Mouse (Mus musculus): ENCODE results near the gene Zfp825.
A peak's percentile ranks its signal among the peaks of the same experiment; 100 is the strongest.
"Not testable (repeated sequence)": the region's sequence is repeated elsewhere in the genome, so short reads cannot be mapped to it uniquely, and the experiment has no call there.

Zfp825 gene

DNA sequence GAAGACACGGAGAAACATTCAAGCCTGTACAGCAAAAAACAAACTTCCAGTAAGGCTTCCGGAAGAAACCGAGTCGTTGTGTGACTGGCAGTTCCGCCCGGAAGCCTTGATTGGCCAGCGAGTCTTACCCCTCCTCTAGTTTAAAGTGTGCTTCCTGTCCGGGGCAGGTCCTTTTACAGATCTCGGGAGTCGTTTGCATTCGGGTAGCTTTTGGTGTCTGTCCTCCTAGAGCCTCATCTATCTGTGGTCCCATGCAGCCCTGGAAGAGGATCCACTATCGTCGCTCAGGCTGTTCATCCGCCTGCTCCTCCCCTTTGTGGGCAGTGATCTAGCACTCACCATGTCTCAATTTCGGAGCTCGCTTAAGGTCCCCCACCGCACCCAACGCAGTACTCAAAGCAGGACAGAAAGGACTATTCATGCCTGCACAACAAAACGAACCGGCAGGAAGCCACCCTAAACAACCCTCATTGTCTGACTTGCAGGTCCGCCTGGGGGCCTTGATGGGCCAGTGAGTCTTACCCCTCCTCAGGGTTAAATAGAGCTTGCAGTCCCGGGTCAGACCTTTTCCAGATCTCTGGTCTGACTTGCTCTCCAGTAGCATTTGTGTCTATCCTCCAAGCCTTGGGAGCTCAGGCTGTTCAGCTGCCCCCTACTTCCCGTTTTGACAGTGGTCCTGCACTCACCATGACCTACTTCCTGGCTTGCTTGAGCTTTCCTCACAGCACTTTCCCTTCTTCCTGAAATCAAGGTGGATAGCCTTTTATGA, at the start of gene Zfp825:
Gene Zfp825, minus strand, starts transcription at position 82 of the 769 bp plus-strand sequence.
- peak; percentile 48 to 50 for DNase-seq

DNA sequence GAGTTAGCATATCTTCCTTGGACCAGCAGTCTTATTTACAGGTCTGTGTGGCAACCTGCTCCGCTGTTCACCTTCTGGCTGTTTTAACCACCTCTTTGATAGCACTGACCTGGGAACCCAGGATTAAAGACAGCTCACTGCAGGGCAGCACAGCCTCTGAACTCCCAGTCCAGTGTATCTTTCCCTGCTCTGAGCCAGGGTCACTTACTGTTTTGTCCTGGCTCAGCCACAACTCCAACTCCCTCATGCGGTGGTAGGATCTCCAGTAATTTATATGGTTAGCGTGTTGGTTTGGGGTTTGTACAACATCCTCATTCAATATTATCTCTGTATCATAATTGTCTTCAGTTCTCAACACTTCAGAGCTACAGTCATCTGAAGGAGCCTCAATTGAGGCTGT, 41.6 kb upstream of the Zfp825 start:
- not testable (repeated sequence) for DNase-seq

DNA sequence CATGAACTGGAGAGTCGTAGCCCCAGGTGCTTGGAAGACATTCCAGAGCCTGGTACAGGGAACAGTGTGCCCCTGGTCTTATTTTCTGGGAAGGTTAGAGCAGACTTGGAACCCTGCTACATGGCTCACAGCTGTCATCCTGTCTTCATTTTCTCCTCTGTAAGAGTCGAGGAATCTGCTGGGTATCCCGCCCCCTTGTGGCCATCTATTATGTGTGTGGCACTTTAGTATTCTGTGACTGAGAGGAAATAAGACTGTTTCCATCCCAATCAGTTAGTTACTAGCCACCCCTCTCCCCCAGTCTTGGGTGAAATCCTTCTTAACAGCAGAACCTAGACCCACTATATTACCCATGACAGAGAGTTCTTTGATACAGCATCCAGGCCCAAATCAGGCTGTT, 41.1 kb upstream of the Zfp825 start:
- DNase-seq = peak; percentile 13 to 57

DNA sequence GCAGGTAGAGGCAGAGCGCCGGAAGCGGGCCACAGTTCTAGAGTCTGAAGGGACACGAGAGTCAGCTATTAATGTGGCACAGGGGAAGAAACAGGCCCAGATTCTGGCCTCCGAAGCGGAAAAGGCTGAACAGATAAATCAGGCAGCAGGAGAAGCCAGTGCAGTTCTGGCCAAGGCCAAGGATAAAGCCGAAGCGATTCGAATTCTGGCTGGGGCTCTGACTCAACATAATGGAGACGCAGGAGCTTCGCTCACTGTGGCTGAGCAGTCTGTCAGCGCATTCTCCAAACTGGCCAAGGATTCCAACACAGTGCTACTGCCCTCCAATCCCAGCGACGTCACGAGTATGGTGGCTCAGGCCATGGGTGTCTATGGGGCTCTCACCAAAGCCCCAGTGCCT, 40.3 kb upstream of the Zfp825 start:
- no peak for DNase-seq

DNA sequence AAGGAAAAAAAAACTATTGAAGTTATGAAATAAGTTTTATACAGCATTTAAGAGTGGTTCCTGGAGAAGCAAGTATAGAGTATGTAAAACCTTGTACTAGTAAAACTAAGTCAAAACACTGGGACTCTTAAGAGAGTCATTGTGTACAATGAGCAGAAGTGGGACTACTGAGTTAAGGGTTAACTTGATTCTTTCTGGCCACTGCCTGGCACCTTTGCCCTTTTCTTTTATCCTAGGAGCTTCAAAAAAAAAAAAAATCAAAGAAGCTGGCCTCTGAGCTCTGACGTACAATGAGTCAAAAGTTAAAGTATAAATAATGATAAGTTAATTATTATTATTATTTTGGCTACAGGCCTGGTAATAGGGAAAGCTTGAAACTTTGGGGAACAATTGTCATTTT, 37.5 kb upstream of the Zfp825 start:
- DNase-seq = not testable (repeated sequence)

DNA sequence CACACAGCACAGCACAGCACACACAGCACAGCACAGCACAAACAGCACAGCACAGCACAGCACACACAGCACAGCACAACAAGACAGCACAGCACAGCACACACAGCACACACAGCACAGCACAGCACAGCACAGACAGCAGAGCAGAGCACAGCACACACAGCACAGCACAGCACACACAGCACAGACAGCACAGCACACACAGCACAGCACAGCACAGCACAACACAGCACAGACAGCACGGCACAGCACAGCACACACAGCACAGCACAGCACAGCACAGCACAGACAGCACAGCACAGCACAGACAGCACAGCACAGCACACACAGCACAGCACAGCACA, 35.6 kb upstream of the Zfp825 start:
- not testable (repeated sequence) for DNase-seq

DNA sequence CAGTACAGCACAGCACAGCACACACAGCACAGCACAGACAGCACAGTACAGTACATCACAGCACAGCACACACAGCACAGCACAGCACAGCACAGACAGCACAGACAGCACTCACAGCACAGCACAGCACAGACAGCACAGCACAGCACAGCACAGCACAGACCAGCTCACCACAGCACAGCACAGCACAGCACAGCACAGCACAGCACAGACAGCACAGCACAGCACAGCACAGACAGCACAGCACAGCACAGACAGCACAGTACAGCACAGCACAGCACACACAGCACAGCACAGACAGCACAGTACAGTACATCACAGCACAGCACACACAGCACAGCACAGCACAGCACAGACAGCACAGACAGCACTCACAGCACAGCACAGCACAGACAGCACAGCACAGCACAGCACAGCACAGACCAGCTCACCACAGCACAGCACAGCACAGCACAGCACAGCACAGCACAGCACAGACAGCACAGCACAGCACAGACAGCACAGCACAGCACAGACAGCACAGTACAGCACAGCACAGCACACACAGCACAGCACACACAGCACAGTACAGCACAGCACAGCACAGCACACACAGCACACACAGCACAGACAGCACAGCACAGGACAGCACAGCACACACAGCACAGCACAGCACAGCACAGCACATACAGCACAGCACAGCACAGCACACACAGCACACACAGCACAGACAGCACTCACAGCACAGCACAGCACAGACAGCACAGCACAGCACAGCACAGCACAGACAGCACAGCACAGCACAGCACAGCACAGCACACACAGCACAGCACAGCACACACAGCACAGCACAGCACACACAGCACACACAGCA, 35.0 kb upstream of the Zfp825 start:
- DNase-seq = not testable (repeated sequence)

DNA sequence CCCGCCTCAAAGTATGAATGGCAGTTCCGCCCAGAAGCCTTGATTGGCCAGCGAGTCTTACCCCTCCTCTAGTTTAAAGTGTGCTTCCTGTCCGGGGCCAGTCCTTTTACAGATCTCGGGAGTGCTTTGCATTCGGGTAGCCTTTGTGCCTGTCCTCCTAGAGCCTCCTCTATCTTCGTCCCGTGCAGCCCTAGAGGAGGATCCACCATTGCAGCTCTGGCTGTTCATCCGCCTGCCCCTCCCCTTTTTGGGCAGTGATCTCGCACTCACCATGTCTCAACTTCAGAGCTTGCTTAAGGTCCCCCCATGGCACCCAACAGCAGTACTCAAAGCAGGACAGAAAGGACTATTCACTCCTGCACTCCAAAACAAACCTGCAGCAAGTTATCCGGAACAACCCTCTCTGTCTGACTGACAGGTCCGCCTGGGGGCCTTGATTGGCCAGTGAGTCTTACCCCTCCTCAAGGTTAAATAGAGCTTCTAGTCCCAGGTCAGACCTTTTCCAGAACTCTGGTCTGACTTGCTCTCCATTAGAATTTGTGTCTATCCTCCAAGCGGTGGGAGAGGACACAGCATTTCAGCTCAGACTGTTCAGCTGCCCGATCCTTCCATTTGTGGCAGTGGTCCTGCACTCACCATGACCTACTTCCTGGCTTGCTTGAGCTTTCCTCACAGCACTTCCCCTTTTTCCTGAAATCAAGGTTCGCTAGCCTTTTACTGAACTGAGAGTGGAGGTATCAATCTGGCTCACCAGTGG, 28.9 kb upstream of the Zfp825 start:
- peak; percentile 59 to 62 for DNase-seq

DNA sequence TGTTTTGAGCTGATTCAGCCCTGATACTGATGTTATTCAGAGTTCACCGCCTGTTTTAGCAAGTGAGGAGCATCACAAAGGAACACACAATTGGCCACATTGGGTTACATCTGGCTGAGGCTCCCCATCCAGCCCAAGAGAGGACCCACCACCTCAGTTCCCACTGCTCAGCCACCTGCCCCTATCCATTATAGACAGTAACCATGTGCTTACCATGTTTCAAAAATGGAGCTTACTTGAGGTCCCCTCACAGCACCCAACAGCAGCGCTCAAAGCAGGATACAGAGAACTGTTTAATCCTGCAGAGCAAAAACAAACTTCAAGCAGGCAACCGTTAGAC, 28.3 kb upstream of the Zfp825 start:
- not testable (repeated sequence) for DNase-seq

DNA sequence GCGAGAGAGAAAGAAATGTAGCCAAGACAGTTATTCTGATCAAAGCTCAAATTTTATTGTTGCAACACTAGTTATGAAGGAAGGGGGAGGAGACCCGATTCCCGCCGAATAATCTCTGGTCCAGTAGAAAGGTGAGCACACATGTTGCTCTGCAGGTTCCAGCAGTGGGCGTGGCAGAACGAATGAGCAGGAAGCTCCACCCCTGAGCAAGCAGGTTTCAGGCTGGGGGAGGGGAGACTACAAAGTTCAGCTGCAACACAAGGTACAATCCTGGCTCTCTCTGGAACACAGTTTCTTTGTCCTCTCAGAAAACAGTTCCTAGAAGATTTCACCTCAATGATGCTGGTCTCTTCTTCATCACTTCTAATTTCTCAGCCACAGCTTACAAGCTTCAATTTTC, 14.2 kb upstream of the Zfp825 start:
- not testable (repeated sequence) for DNase-seq

DNA sequence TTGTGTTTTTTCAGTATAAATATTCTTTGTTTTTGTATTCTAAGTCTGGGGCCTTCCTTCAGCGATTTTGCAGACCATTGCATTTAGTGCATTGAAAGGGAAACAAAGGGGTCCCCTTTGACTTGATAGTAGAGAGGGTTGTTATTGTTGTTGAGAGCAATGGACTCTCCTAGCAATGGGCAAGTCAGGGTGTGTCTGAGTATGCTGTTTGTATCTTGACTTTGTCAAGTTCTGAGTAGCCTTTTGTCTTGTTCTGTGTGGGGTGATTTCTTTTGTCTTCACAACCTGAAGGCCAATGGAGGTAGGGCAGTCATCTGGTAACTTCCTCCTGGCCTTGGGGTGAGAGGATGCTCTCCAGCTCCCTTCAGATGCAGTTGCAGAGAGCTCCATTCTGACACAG, 9.1 kb upstream of the Zfp825 start:
- DNase-seq = not testable (repeated sequence)

DNA sequence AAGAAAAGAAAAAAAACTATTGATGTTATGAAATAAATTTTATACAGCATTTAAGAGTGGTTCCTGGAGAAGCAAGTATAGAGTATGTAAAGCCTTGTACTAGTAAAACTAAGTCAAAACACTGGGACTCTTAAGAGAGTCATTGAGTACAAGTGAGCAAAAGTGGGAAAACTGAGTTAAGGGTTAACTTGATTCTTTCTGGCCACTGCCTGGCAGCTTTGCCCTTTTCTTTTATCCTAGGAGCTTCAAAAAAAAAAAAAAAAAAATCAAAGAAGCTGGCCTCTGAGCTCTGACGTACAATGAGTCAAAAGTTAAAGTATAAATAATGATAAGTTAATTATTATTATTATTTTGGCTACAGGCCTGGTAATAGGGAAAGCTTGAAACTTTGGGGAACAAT, 5.9 kb upstream of the Zfp825 start:
- not testable (repeated sequence) for DNase-seq

DNA sequence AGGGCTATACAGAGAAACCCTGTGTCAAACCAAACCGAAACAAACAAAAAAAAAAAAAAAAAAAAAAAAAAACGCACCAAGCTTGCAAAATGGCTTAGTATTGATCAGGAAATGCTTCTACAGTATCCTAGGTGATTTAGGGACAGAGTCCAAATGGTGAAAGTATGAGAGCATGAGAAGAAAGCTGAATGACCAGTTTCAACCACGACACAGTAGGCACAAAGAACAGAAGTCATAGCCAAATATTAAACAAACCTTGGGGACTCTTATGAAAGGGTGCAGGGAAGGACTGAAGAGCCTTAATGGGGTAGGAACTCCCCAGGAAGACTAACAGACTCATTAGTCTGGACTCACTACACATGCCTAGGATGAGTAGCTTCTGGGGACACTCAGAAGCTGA, 9.5 kb downstream of the Zfp825 start:
- DNase-seq = not testable (repeated sequence)

DNA sequence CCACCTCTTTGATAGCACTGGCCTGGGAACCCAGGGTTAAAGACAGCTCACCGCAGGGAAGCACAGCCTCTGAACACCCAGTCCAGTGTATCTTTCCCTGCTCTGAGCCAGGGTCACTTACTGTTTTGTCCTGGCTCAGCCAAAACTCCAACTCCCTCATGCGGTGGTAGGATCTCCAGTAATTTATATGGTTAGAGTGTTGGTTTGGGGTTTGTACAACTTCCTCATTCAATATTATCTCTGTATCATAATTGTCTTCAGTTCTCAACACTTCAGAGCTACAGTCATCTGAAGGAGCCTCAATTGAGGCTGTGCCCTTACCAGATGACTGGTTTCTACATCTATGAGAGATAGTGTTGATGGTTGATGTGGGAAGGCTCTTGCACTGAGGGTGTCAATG, 22.3 kb downstream of the Zfp825 start:
- DNase-seq = not testable (repeated sequence)

DNA sequence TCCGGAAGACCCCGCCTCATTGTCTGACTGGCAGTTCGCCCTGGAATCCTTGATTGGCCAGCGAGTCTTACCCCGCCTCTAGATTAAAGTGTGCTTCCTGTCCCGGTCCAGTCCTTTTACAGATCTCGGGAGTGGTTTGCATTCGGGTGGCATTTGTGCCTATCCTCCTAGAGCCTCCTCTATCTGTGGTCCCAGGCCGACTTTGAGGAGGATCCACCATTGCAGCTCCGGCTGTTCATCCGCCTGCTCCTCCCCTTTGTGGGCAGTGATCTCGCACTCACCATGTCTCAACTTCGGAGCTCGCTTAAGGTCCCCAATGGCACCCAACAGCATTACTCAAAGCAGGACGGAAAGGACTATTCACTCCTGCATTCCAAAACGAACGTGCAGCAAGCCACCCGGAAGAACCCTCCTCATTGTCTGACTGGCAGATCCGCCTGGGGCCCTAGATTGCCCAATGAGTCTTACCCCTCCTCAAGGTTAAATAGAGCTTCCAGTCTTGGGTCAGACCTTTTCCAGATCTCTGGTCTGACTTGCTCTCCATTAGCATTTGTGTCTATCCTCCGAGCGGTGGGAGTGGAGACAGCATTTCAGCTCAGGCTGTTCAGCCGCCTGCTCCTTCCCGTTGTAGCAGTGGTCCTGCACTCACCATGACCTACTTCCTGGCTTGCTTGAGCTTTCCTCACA, 30.9 kb downstream of the Zfp825 start:
- peak; percentile 48 to 54 for DNase-seq

DNA sequence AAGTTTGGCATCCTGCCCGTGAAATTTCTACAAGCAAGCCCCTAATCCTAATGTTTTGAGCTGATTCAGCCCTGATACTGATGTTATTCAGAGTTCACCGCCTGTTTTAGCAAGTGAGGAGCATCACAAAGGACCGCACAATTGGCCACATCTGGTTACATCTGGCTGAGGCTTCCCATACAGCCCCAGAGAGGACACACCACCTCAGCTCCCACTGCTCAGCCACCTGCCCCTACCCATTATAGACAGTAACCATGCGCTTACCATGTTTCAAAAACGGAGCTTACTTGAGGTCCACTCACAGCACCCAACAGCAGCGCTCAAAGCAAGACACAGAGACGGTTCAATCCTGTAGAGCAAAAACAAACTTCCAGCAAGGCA, 31.5 kb downstream of the Zfp825 start:
- not testable (repeated sequence) for DNase-seq

DNA sequence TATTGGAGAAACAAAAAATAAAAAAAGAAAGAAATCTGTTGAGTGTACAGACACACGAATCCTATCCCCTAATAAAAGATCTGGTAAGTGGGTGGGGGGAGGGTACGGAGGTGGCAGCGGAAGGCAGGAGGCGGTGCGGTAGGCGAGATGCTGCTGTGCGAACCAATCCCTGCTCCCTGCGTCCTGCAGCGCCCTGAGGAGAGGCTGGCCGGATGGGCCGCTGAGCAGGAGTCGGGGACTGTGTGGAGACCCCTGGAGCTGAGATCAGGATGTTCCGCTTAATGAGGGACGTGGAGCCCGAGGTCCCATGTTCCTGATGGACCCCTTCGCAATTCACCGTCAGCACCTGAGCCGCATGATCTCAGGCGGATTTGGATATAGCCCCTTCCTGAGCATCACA, 53.9 kb downstream of the Zfp825 start:
- DNase-seq = no peak
